Mouse (Mus musculus) ES-CJ7 (cell line): Measurements from ENCODE around the gene Gm20671.
"Not testable (repeated sequence)": the region's sequence is repeated elsewhere in the genome, so short reads cannot be mapped to it uniquely, and the experiment has no call there.

ENCODE experiments used
- DNase-seq: peaks from one replicate; pipeline ENCODE4 v3.0.0; 2011; ENCODE audit warnings: low read depth, low spot score

Gene Gm20671

GRCm38 (mm10) chr5:32785313-32785915, 41.5 kb downstream of the Gm20671 start, which contains the start of gene Pisd:
TSS of gene Pisd (minus strand) at chr5:32785646.
- peak; percentile 93 for DNase-seq

GRCm38 (mm10) chr5:32784726-32785125, 42.2 kb downstream of the Gm20671 start:
- peak; percentile 14 for DNase-seq

DNA sequence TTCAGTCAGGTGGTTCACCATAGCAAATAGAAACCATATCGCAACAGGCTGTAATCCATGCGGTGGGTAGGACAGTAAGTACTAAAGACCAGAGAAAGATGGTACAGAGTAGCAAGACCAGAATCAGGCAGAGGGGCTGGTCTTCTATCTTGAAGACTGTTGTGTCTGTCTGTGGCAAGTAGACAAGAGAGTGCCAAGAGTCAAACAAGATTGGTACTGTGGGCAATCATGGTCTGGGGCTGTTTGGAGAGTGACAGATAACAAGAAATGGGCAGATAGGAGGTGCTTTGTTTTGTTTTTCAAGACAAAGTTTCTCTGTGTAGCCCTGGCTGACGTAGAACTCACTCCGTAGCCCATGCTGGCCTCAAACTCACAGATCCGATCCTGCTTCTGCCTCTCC, 45.3 kb downstream of the Gm20671 start:
- DNase-seq = no peak

GRCm38 (mm10) chr5:32778168-32778567, 48.7 kb downstream of the Gm20671 start:
- no peak for DNase-seq

DNA sequence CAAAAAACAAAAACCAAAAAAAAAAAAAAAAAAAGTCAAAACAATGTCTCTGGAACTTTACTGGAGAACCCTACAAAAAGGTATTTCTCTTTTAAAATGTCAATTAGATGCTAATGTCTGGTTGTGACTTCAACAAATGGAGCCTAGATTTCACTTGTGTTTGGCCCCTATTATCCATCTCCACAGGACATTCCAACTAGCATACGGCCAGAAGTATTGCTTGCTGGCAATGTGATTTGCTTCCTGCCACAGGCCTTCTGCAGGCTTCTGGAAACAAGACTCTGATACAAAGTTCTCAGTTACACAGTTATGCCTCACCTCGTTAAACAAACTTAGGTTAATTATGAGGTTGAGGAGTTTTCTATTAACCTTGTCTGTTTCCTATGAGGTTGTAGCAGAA, 54.5 kb downstream of the Gm20671 start:
- no peak for DNase-seq

GRCm38 (mm10) chr5:32767636-32768373, 59.1 kb downstream of the Gm20671 start:
- no peak for DNase-seq

DNA sequence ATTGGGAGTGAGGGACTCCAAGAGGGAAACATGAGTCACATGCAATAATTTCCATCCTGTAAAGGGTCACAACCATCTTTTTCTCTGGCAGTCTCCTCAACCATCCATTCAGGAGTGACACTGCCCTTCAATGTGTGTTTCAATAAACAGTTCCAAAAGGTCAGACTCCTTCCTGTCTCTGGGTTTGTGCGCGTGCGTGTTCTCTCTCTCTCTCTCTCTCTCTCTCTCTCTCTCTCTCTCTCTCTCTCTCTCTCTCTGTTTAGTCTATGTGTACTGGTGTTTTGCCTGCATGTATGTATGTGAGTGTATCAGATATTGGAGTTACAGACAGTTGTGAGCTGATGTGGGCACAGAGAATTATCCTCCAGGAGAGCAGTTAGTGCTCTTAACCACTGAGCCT, 59.9 kb downstream of the Gm20671 start:
- no peak for DNase-seq

DNA sequence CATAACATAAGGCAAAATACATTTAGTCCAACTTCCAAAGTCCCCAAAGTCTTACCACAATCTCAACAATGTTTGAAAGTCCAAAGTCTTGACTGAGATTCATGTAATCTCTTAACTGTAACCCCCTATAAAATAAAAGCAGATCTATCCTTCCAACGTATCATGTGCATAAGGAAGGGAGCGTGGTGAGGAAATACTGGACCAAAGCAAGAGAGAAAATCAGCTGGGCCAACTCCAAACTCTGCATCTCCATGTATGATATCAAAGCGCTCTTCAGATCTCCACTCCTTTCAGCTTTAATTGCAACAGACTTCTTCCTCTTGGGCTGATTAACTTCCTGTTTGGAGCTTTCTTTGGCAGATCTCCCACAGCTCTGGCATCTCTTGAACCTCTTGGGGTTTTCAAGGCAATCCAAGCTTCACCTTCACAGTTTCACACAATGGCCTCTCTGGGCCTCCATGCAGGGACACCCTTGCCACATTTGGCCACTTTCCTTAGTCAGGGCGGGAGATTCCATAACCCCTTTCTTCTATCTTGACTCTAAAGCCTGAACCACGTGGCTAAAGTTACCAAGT, 65.3 kb downstream of the Gm20671 start:
- DNase-seq = no peak

DNA sequence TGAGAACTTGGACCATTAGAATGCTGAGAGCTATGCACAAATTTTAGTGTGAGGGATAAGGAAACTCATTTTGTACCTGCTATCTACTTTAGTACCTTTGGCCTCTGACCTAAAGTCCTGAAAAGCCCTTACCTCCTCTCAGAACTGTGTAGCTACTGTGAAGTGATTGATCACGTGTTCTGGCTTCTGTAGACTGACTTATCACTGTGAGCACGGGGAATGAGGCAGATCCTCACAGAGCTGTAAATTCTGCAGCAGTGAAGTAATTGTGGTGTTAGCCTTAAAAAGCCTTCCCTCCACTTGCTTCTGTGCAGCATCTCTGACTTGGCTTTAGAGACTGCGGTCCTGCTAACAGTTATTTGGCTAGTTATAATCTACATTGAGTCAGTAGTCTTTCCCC, 66.1 kb downstream of the Gm20671 start:
- no peak for DNase-seq

GRCm38 (mm10) chr5:32760352-32760751, 66.6 kb downstream of the Gm20671 start:
- DNase-seq = not testable (repeated sequence)

DNA sequence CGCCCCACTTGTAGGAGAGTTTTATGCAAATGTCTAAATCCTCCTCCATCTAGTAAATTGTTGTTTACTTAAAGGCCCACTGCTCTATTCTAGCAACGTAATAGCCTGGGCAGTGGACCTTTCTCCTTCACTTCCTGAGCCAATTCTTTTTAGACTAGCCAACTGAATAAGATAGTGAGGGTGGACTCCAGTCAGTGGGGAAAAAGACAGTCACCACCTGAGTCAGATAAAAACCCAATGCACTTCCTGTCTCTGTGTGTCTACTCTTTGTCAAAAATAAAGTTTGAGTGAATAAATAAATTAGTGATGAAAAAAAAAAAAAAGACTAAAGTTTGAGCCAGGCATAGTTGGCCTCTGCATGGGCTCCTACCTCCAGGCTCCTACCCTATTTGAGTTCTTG, 67.2 kb downstream of the Gm20671 start:
- DNase-seq = no peak

- DNase-seq = no peak
Measured at GRCm38 (mm10) chr5:32756141-32756540, 70.8 kb downstream of the Gm20671 start.

- DNase-seq = peak; percentile 11
Measured at GRCm38 (mm10) chr5:32751736-32752135, 75.2 kb downstream of the Gm20671 start.

DNA sequence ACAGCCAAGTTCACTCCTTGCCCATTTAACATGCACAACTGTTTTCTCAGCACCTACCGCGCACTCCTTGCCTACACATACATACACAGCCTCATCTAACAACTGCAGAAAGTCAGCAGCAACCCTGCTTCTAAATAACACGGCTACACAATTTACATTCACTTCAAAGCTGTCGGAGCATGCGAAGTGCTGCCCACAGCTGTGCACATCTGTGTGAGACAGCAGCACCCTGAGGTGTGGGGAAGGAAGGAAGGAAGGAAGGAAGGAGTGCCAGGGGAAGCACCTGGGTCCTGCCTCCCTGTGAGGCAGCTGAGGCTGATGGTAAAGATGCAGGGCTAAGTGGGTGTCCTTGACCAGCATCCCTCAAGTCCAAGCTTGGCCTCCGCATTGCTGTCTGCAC, 78.0 kb downstream of the Gm20671 start:
- DNase-seq = no peak

- peak; percentile 59 for DNase-seq
Measured at GRCm38 (mm10) chr5:32747650-32748375, 79.1 kb downstream of the Gm20671 start.

GRCm38 (mm10) chr5:32745705-32746655, 80.9 kb downstream of the Gm20671 start:
- peak; percentile 21 for DNase-seq

GRCm38 (mm10) chr5:32742149-32742548, 84.8 kb downstream of the Gm20671 start:
- peak; percentile 21 for DNase-seq

- not testable (repeated sequence) for DNase-seq
Measured at GRCm38 (mm10) chr5:32741377-32741776, 85.5 kb downstream of the Gm20671 start.

GRCm38 (mm10) chr5:32740850-32741249, 86.1 kb downstream of the Gm20671 start:
- DNase-seq = not testable (repeated sequence)

- no peak for DNase-seq
Measured at GRCm38 (mm10) chr5:32740138-32740537, 86.8 kb downstream of the Gm20671 start.

GRCm38 (mm10) chr5:32736770-32737169, 90.1 kb downstream of the Gm20671 start:
- DNase-seq = not testable (repeated sequence)
